19 mouse cellular contexts compared by ENCODE assay signal in the genomic region with DNA sequence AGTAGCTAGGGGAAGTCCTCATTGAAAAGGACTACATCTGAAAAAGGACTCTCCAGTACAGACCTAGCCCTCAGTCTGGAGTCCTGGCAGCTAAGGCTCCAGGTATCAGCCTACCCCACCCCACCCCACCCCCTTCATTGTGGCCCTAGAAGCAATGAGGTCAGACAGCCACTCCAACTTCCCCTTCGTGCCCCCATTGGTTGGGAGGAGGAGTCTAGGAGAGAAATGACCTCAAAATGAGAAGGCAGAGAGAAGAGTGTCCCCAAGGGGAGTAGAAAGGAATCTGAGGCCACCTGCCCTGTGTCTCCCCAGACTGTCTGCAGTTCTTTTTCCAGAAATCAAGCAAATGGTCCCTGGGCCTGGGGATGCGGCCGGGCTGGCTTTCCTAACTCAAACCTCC. TPM values are rescaled to one million over a fixed set of nuclear protein-coding genes. Genes with fewer than 3 reads are reported as not detected.
"Had no signal": no experiment of that assay in that cellular context is flagged by ENCODE, and none has a peak within 500 bp of the region (broad histone marks: within the 10 kb centered on the region; RNA-seq: fewer than 3 reads in every experiment).

No protein-coding gene starts in this region.

- H3K9me3 ChIP-seq: limb, embryonic 15.5 days; liver, embryonic 12.5 days; midbrain, embryonic 12.5 days; neural tube, embryonic 15.5 days had no signal

- DNase-seq: kidney, adult 8-10 months; kidney, postnatal 25 days; lung, embryonic 14.5 days; lung, postnatal 10 days; lung, postnatal 4 days; retina, postnatal 1 day; right cerebral cortex, postnatal 14 days; thymus, adult 18-20 months; thymus, postnatal 36 days had no signal

- H3K27ac ChIP-seq: left cerebral cortex, adult 2 months; limb, embryonic 15.5 days; liver, embryonic 12.5 days; midbrain, embryonic 12.5 days; neural tube, embryonic 15.5 days had no signal

- ATAC-seq: liver, embryonic 12.5 days had no signal

- H3K4me2 ChIP-seq: limb, embryonic 15.5 days; liver, embryonic 12.5 days; lung, embryonic 14.5 days; midbrain, embryonic 12.5 days; neural tube, embryonic 15.5 days had no signal

- H3K9ac ChIP-seq: limb, embryonic 15.5 days; liver, embryonic 12.5 days; lung, embryonic 14.5 days; midbrain, embryonic 12.5 days; neural tube, embryonic 15.5 days had no signal

- H3K4me3 ChIP-seq: left cerebral cortex, adult 2 months; limb, embryonic 15.5 days; liver, embryonic 12.5 days; midbrain, embryonic 12.5 days; myocyte; neural tube, embryonic 15.5 days had no signal

- H3K36me3 ChIP-seq: limb, embryonic 15.5 days; liver, embryonic 12.5 days; midbrain, embryonic 12.5 days; neural tube, embryonic 15.5 days had no signal

RNA-seq across cellular contexts. Expression of a gene that starts 39.7 kb away (rescaled TPM):
- total RNA-seq: layer of hippocampus, postnatal 25 days; left cerebral cortex, postnatal 14 days; midbrain, postnatal 0 days had no signal
- polyA plus RNA-seq: kidney, embryonic 16.5 days; midbrain, embryonic 12.5 days; midbrain, postnatal 0 days had no signal
